Mouse (Mus musculus): ENCODE data around the gene Lce3a.

GRCm38 (mm10) chr3:92926130-92926529 is at the start of gene Lce3a:
- no peak for TF ChIP-seq CTCF (conservative IDR thresholded peaks at IDR 0.05; ENCODE audit: low read length)
- no peak for TF ChIP-seq POU5F1 (IDR thresholded peaks at IDR 0.05; ENCODE audit: borderline replicate concordance, low read length)
